Mouse (Mus musculus) lung, adult 2 months (tissue): ENCODE results near the gene Topbp1.

ENCODE experiments used
- CTCF ChIP-seq: fragments of 200-500 bp; IDR thresholded peaks from 2 replicates; pipeline ENCODE4 v1.5.1; 2011; ENCODE audit warnings: mild to moderate bottlenecking, low read length, control low read depth; ENCODE audit not compliant: insufficient read depth
- POLR2A ChIP-seq: fragments of 200-500 bp; IDR thresholded peaks from 2 replicates; pipeline ENCODE4 v1.6.1; 2011; ENCODE audit warnings: low read depth, mild to moderate bottlenecking, control low read depth, low read length, borderline replicate concordance; ENCODE audit errors: extremely low read depth

DNA sequence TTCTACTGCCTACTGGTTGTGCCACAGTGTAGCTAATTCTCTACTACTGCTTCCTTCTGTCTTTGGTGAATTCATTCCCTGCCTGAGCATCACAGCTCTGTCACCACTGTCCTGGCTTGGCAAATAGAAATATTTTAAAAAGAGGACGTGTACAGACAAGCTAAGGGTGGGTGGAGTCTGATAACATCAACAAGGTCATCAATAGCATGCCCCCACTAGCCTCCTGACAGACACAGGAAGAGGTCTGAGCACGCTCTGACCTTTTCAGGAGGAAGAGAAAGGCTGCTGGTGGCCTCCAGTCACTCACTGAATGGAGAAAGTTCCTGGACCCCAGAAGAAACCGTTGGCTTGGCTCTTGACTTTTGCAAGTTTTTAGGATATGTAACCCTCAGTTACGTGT lies 18.6 kb upstream of the Topbp1 start:
- TF ChIP-seq POLR2A (no peak), CTCF (no peak)
